Mouse (Mus musculus): ENCODE results near the gene Il33. TPM values are rescaled to one million over a fixed set of nuclear protein-coding genes. Genes with fewer than 3 reads are reported as not detected.

Il33 gene
- total RNA-seq, 2 experiments from 2014 or later, result 16.0 to 19.8 TPM

DNA sequence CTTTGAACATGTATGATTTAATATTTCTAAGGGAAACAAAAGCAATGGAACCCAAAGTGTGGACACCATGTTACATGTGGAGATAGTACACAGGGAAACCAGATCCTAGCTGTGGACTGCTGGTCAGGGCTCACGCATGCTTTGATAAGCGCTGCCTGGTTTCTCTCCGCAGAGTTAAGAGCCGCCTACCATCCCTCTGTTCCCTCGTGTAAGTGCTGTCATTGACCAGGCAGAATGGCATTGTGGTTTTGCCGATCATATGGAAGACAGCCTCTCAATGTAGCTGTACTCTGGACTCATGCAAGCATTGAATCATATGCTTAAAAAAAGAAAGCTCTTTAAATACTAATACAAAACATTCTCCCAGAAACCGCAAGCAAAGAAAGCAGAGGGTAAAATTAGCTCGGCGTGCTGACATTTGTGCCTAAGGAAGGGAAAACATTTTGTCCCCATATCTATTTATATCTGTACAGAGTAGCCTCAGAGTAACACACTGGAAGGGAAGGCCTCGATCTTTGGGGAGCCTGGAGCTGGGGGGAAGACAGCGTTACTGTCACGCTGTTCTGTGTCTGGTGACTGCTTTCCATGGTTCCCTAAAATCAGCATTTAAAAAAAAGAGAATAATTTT, 61.7 kb downstream of the Il33 start:
- DNase-seq, result no peak

GRCm38 (mm10) chr19:30000406-30001365, 75.8 kb downstream of the Il33 start:
- no peak for DNase-seq

DNA sequence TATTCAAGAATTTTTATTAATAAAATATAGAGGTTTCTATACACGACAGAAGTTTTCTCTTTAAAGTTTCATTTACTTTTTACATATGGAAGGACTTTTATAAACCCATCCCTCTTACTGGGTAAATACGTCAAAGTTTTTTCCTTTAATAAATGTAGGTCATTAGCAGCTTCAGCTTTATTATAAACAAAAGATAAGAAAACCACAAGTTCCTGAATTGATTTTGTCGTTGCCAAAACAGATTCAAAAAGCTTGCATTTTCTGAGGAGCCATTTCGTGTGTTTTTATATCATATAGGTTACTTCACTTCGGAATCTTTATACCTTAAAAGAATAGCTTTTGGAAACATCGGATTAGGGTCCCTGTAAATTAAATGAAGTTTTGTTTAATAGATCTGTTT, 76.6 kb downstream of the Il33 start:
- no peak for DNase-seq

- DNase-seq, result no peak
Measured at GRCm38 (mm10) chr19:30003621-30004020, 78.7 kb downstream of the Il33 start, which contains the start of gene Trpd52l3. Gene Trpd52l3, plus strand, starts transcription at chr19:30003790.

- no peak for DNase-seq
Measured at GRCm38 (mm10) chr19:30006371-30006770, 81.5 kb downstream of the Il33 start.

Other genes with a start within 250 kb of the Il33 start
- gene Mlana, start 227.3 kb upstream of the Il33 start, total RNA-seq (2021), result not detected
- 10 to 100 TPM; 16.3 to 16.6 TPM for gene 9930021J03Rik, start 119.1 kb upstream of the Il33 start, total RNA-seq (2021)
- 10 to 100 TPM; 15.1 to 16.8 TPM for gene Ranbp6, start 112.1 kb upstream of the Il33 start, total RNA-seq (2021)
- not detected for gene Trpd52l3, start 78.7 kb downstream of the Il33 start, total RNA-seq (2021)
- gene Uhrf2, start 105.4 kb downstream of the Il33 start, total RNA-seq (2021), result 10 to 100 TPM; 36.3 to 43.5 TPM